Mouse (Mus musculus) MEL (cell line): ENCODE measurements around the gene Cck. TPM values are rescaled to one million over a fixed set of nuclear protein-coding genes. Genes with fewer than 3 reads are reported as not detected.

Experiments
- DNase-seq: peaks from one replicate; pipeline ENCODE4 v3.0.0; 2011; ENCODE audit warnings: low read depth, low spot score
- H3K27ac ChIP-seq: 2 replicates; pipeline ENCODE4 v1.5.1; 2012; ENCODE audit warnings: low read depth, mild to moderate bottlenecking, control low read depth, low read length, moderate library complexity; ENCODE audit not compliant: control insufficient read depth
- H3K27me3 ChIP-seq, 2 experiments: fragments of 150-350 bp in 1 of 2; sonication (generic) in 1 of 2; 2 replicates each; pipeline ENCODE4 v1.6.1; 2012; ENCODE audit warnings: low read length in 2 of 2, mild to moderate bottlenecking in 2 of 2, improper control_type of control experiment in 1 of 2, moderate library complexity in 1 of 2; ENCODE audit not compliant: insufficient read depth in 2 of 2, control insufficient read depth in 1 of 2
- H3K36me3 ChIP-seq, 2 experiments: 2 replicates each; pipeline ENCODE4 v1.6.1; 2012 to 2014; ENCODE audit warnings: low read length in 2 of 2, improper control_type of control experiment in 1 of 2, inconsistent platforms in 1 of 2, mild to moderate bottlenecking in 1 of 2; ENCODE audit not compliant: insufficient read depth in 2 of 2, control insufficient read depth in 1 of 2
- H3K4me1 ChIP-seq, 2 experiments: fragments of 150-350 bp in 1 of 2; sonication (generic) in 1 of 2; 2 replicates each; pipeline ENCODE4 v1.6.1; 2012; ENCODE audit warnings: low read length in 2 of 2, improper control_type of control experiment in 1 of 2, mild to moderate bottlenecking in 1 of 2; ENCODE audit not compliant: insufficient read depth in 2 of 2, control insufficient read depth in 1 of 2
- H3K4me3 ChIP-seq, 2 experiments: fragments of 150-350 bp in 1 of 2; sonication (generic) in 1 of 2; 2 replicates each; pipeline ENCODE4 v1.5.1; 2012; ENCODE audit warnings: low read depth in 2 of 2, low read length in 2 of 2, mild to moderate bottlenecking in 2 of 2, moderate library complexity in 2 of 2, control low read depth in 1 of 2, improper control_type of control experiment in 1 of 2; ENCODE audit not compliant: control insufficient read depth in 1 of 2, insufficient read depth in 1 of 2
- H3K79me2 ChIP-seq: 2 replicates; pipeline ENCODE4 v1.6.1; 2012; ENCODE audit warnings: mild to moderate bottlenecking, low read length, moderate library complexity; ENCODE audit not compliant: control insufficient read depth, poor library complexity, insufficient read depth
- H3K9ac ChIP-seq: 2 replicates; pipeline ENCODE4 v1.6.1; 2012; ENCODE audit warnings: low read depth, mild to moderate bottlenecking, control low read depth, low read length, moderate library complexity; ENCODE audit not compliant: control insufficient read depth, poor library complexity, severe bottlenecking
- H3K9me3 ChIP-seq: fragments of 150-350 bp; sonication (generic); replicated peaks from 2 replicates; pipeline ENCODE4 v1.6.1; 2012; ENCODE audit warnings: mild to moderate bottlenecking, low read length, improper control_type of control experiment, moderate library complexity; ENCODE audit not compliant: insufficient read depth
- BHLHE40 ChIP-seq: IDR thresholded peaks from 2 replicates; pipeline ENCODE4 v1.6.1; 2012; ENCODE audit warnings: low read depth, mild to moderate bottlenecking, inconsistent platforms, low read length, improper control_type of control experiment, borderline replicate concordance
- CHD1 ChIP-seq: IDR thresholded peaks from 2 replicates; pipeline ENCODE4 v1.6.1; 2012; ENCODE audit warnings: low read depth, mild to moderate bottlenecking, inconsistent platforms, low read length, improper control_type of control experiment
- CHD2 ChIP-seq: IDR thresholded peaks from 2 replicates; pipeline ENCODE4 v1.6.1; 2011; ENCODE audit warnings: low read length, improper control_type of control experiment
- EP300 ChIP-seq, 2 experiments: IDR thresholded peaks; 2 replicates each; pipeline ENCODE4 v1.6.1; 2011; ENCODE audit warnings: improper control_type of control experiment in 2 of 2, low read length in 2 of 2, low read depth in 1 of 2, mild to moderate bottlenecking in 1 of 2
- ETS1 ChIP-seq: IDR thresholded peaks from 2 replicates; pipeline ENCODE4 v1.6.1; 2012; ENCODE audit warnings: low read depth, mild to moderate bottlenecking, inconsistent platforms, low read length, improper control_type of control experiment, moderate library complexity
- GABPA ChIP-seq: IDR thresholded peaks from 2 replicates; pipeline ENCODE4 v1.6.1; 2012; ENCODE audit warnings: low read depth, mild to moderate bottlenecking, inconsistent platforms, low read length, improper control_type of control experiment, moderate library complexity
- GATA1 ChIP-seq: IDR thresholded peaks from 2 replicates; pipeline ENCODE4 v1.6.1; 2011; ENCODE audit warnings: low read depth, low read length, improper control_type of control experiment
- JUND ChIP-seq: IDR thresholded peaks from 2 replicates; pipeline ENCODE4 v1.6.1; 2011; ENCODE audit warnings: low read depth, mild to moderate bottlenecking, improper control_type of control experiment, low read length
- MAFK ChIP-seq: IDR thresholded peaks from 2 replicates; pipeline ENCODE4 v1.6.1; 2011; ENCODE audit warnings: low read depth, mild to moderate bottlenecking, low read length, improper control_type of control experiment, borderline replicate concordance
- MAZ ChIP-seq: IDR thresholded peaks from 2 replicates; pipeline ENCODE4 v1.6.1; 2012; ENCODE audit warnings: low read depth, mild to moderate bottlenecking, inconsistent platforms, low read length, improper control_type of control experiment
- MYC ChIP-seq: IDR thresholded peaks from 2 replicates; pipeline ENCODE4 v1.6.1; 2011; ENCODE audit warnings: low read depth, mild to moderate bottlenecking, low read length, improper control_type of control experiment, moderate library complexity
- NELFE ChIP-seq: IDR thresholded peaks from 2 replicates; pipeline ENCODE4 v1.6.1; 2011; ENCODE audit warnings: low read depth, low read length, improper control_type of control experiment
- POLR2A ChIP-seq, 2 experiments: IDR thresholded peaks; 2 replicates each; pipeline ENCODE4 v1.6.1; 2011 to 2012; ENCODE audit warnings: low read length in 2 of 2, mild to moderate bottlenecking in 2 of 2, control low read depth in 1 of 2, improper control_type of control experiment in 1 of 2, low read depth in 1 of 2, moderate library complexity in 1 of 2; ENCODE audit not compliant: control insufficient read depth in 1 of 2, insufficient read depth in 1 of 2, poor library complexity in 1 of 2
- RAD21 ChIP-seq: IDR thresholded peaks from 2 replicates; pipeline ENCODE4 v1.6.1; 2011; ENCODE audit warnings: mild to moderate bottlenecking, low read depth, low read length, improper control_type of control experiment
- RCOR1 ChIP-seq: IDR thresholded peaks from 2 replicates; pipeline ENCODE4 v1.6.1; 2012; ENCODE audit warnings: low read depth, mild to moderate bottlenecking, inconsistent platforms, low read length, improper control_type of control experiment
- SIN3A ChIP-seq: IDR thresholded peaks from 2 replicates; pipeline ENCODE4 v1.6.1; 2012; ENCODE audit warnings: low read length, improper control_type of control experiment, inconsistent platforms
- SMC3 ChIP-seq: IDR thresholded peaks from 2 replicates; pipeline ENCODE4 v1.6.1; 2011; ENCODE audit warnings: low read depth, low read length, improper control_type of control experiment
- TAL1 ChIP-seq: IDR thresholded peaks from 2 replicates; pipeline ENCODE4 v1.6.1; 2012; ENCODE audit warnings: mild to moderate bottlenecking, inconsistent platforms, low read length, moderate library complexity, mixed read lengths
- TBP ChIP-seq: IDR thresholded peaks from 2 replicates; pipeline ENCODE4 v1.8.0; 2011; ENCODE audit warnings: low read depth, low read length, improper control_type of control experiment
- USF2 ChIP-seq, 2 experiments: IDR thresholded peaks; 2 replicates each; pipeline ENCODE4 v1.6.1; 2011 to 2012; ENCODE audit warnings: improper control_type of control experiment in 2 of 2, low read length in 2 of 2, borderline replicate concordance in 1 of 2, inconsistent platforms in 1 of 2, low read depth in 1 of 2, mild to moderate bottlenecking in 1 of 2; ENCODE audit not compliant: insufficient read depth in 1 of 2
- ZC3H11A ChIP-seq: IDR thresholded peaks from 2 replicates; pipeline ENCODE4 v1.6.1; 2012; ENCODE audit warnings: low read depth, mild to moderate bottlenecking, inconsistent platforms, low read length, improper control_type of control experiment
- polyA plus RNA-seq, 2 experiments: library from polyadenylated mRNA; stranded (reverse) in 1 of 2; unstranded in 1 of 2; fragments of >175 nt in 1 of 2; fragments of >200 nt in 1 of 2; gene quantifications; 2 replicates each; pipeline versions ENCODE4 v1.2.1 to v1.2.4; 2012; ENCODE audit warnings: low replicate concordance in 2 of 2, low read depth in 1 of 2; ENCODE audit not compliant: insufficient read length in 2 of 2, insufficient read depth in 1 of 2, missing spikeins in 1 of 2
- total RNA-seq: library from RNA; depleted of rRNA; stranded (reverse); fragments of 300-350 nt; gene quantifications from 2 replicates; pipeline ENCODE4 v1.2.3, GENCODE M21; 2012

Cck gene
- total and polyA plus RNA-seq, 3 experiments = not detected

- H3K4me3 ChIP-seq = no peak overlapping the region
- no peaks in the 10 kb centered on the region for H3K36me3 ChIP-seq
- H3K79me2 ChIP-seq = no peaks in the 10 kb centered on the region
- no peak overlapping the region for H3K9ac ChIP-seq
- no peaks in the 10 kb centered on the region for H3K4me1 ChIP-seq
- TF ChIP-seq GATA1 (no peak), SIN3A (no peak), EP300 (IDR thresholded peaks at IDR 0.05; ENCODE audit: low read depth in 1 of 2, low read length in 2 of 2) (no peak), GABPA (no peak), MAFK (no peak), SMC3 (no peak), MAZ (no peak), RCOR1 (no peak), ZC3H11A (no peak), CHD2 (no peak), MYC (no peak), USF2 (IDR thresholded peaks at IDR 0.05; ENCODE audit: borderline replicate concordance in 1 of 2, insufficient read depth in 1 of 2, low read depth in 1 of 2, low read length in 2 of 2) (no peak), ETS1 (no peak), POLR2A (IDR thresholded peaks at IDR 0.05; ENCODE audit: control insufficient read depth in 1 of 2, insufficient read depth in 1 of 2, low read depth in 1 of 2, low read length in 2 of 2, poor library complexity in 1 of 2) (no peak), TAL1 (no peak), NELFE (no peak), BHLHE40 (no peak), CHD1 (no peak), TBP (no peak), JUND (no peak)
- no peaks in the 10 kb centered on the region for H3K27me3 ChIP-seq
- H3K27ac ChIP-seq = no peak overlapping the region
- DNase-seq = no peak
- no peaks in the 10 kb centered on the region for H3K9me3 ChIP-seq
Observed at GRCm38 (mm10) chr9:121506478-121507180, 11.1 kb upstream of the Cck start.

GRCm38 (mm10) chr9:121505346-121505745 lies 9.9 kb upstream of the Cck start:
- Histone ChIP-seq H3K4me3 (no peak overlapping the region), H3K9ac (no peak overlapping the region), H3K27ac (no peak overlapping the region), H3K79me2 (no peaks in the 10 kb centered on the region), H3K27me3 (no peaks in the 10 kb centered on the region), H3K9me3 (no peaks in the 10 kb centered on the region), H3K4me1 (no peaks in the 10 kb centered on the region), H3K36me3 (no peaks in the 10 kb centered on the region)
- TF ChIP-seq RAD21 = no peak
- TF ChIP-seq CHD2 = no peak
- TF ChIP-seq GATA1 = no peak
- no peak for DNase-seq
